Mouse (Mus musculus) limb, embryonic 11.5 days (tissue): ENCODE results near the gene Polr2m. TPM values are rescaled to one million over a fixed set of nuclear protein-coding genes. Genes with fewer than 3 reads are reported as not detected.
"Not testable (repeated sequence)": the region's sequence is repeated elsewhere in the genome, so short reads cannot be mapped to it uniquely, and the experiment has no call there.

Experiments used
- ATAC-seq: fragments of 200-750 bp; cut with Nextera tagmentation; 2 replicates; pipeline ENCODE4 v1.8.0; 2017; ENCODE audit warnings: low read depth; ENCODE audit not compliant: insufficient number of reproducible peaks, low FRiP score, low TSS enrichment
- DNase-seq: peaks from one replicate; pipeline ENCODE4 v3.0.0-alpha.2; 2015; ENCODE audit warnings: low spot score
- H3K27ac ChIP-seq: fragments of 300-500 bp; sonication (generic); replicated peaks from 2 replicates; pipeline ENCODE4 v1.5.1; 2014; ENCODE audit warnings: low read depth, mild to moderate bottlenecking, low read length
- H3K27me3 ChIP-seq: fragments of 300-500 bp; sonication (generic); 2 replicates; pipeline ENCODE4 v1.6.1; 2014; ENCODE audit warnings: mild to moderate bottlenecking, low read length, mixed read lengths; ENCODE audit not compliant: control insufficient read depth, insufficient read depth
- H3K36me3 ChIP-seq: fragments of 300-500 bp; sonication (generic); 2 replicates; pipeline ENCODE4 v1.6.1; 2014; ENCODE audit warnings: mild to moderate bottlenecking, low read length, moderate library complexity, mixed read lengths; ENCODE audit not compliant: control insufficient read depth, insufficient read depth
- H3K4me1 ChIP-seq: fragments of 300-500 bp; sonication (generic); 2 replicates; pipeline ENCODE4 v1.6.1; 2014; ENCODE audit warnings: low read length, mixed read lengths; ENCODE audit not compliant: control insufficient read depth, insufficient read depth
- H3K4me2 ChIP-seq: fragments of 300-500 bp; sonication (generic); 2 replicates; pipeline ENCODE4 v1.6.1; 2014; ENCODE audit warnings: low read depth, mild to moderate bottlenecking, moderate library complexity; ENCODE audit not compliant: severe bottlenecking
- H3K4me3 ChIP-seq: fragments of 300-500 bp; sonication (generic); 2 replicates; pipeline ENCODE4 v1.5.1; 2014; ENCODE audit warnings: low read depth, low read length
- H3K9ac ChIP-seq: fragments of 300-500 bp; sonication (generic); 2 replicates; pipeline ENCODE4 v1.6.1; 2014; ENCODE audit warnings: mild to moderate bottlenecking, low read length
- H3K9me3 ChIP-seq: fragments of 300-500 bp; sonication (generic); 2 replicates; pipeline ENCODE4 v1.6.1; 2016; ENCODE audit warnings: low read length; ENCODE audit not compliant: control insufficient read depth
- WGBS: fragments of 180-500 bp; shearing (Covaris S2); extraction: QIAGEN DNeasy Blood & Tissue Kit; methylation state at CpG from one replicate; pipeline ENCODE4 v1.1.7; 2014; 5-methylcytosine and 5-hydroxymethylcytosine counted together
- polyA plus RNA-seq: library from polyadenylated mRNA; unstranded; fragments of >200 nt; fragmentation: Nextera tagmentation; extraction: Ambion mirVana; gene quantifications from 2 replicates; pipeline ENCODE4 v1.2.1, GENCODE M21; 2014

The Polr2m gene
- polyA plus RNA-seq, 1 experiment from 2014 or later, result 533 TPM

DNA sequence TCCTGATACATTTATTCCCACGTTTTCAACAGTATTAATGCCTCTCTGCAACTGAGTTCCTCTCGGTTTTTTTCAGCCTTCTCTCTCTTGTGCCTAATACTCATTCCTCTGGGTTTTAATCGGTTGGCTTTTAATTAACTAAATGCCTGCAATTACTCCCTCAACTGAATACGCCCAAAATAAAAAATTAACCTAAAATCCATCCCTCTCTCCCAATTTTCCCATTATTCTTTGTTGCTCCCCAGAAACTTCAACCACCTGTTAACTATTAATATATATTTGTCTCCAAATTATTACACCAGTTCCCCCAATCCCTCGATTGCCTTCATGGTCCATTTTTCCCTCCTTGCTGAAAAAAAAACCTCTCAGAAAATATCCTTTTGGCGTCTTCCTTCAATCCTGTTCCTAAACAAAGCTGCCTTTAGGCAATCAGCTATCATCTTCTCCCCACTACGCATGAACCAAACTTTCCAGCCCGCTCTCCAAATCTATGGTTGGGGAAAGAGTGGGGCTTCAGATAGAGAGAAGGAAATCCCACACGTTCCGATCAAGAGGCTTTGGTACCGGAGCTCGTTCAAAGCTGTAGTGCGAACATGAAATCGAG lies 762 bp downstream of the Polr2m start:
- peaks cover 28% of the 10 kb centered on the region; the same call in 1 of the 2 replicates for H3K36me3 ChIP-seq
- no peaks in the 10 kb centered on the region for H3K27me3 ChIP-seq
- no peak for DNase-seq
- peak overlapping the region; percentile 89 for H3K27ac ChIP-seq
- H3K9ac ChIP-seq, result peak overlapping the region; percentile 100
- 2% methylated on average over 14 of the region's 14 CpGs for WGBS
- peak overlapping the region; percentile 97 for H3K4me3 ChIP-seq
- H3K4me2 ChIP-seq, result peak overlapping the region; percentile 66
- H3K4me1 ChIP-seq, result no peaks in the 10 kb centered on the region
- no peak for ATAC-seq
- no peaks in the 10 kb centered on the region for H3K9me3 ChIP-seq

DNA sequence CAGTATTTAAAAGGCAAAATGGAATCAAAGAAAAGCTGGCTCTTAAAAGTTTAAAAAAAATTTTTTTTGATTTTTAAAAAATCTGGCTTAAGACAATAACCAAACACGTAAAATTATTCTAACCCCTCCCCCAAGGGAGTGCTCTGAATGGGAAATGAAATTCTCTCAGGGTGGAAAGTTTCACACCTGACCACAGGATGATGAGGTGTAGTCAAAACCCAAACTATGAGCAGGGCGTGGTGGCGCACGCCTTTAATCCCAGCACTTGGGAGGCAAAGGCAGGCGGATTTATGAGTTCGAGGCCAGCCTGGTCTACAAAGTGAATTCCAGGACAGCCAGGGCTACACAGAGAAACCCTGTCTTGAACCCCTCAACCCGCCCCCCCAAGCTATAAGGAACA lies 1.9 kb downstream of the Polr2m start:
- peaks cover 39% of the 10 kb centered on the region for H3K36me3 ChIP-seq
- H3K9ac ChIP-seq, H3K27ac ChIP-seq, H3K4me1 ChIP-seq, ATAC-seq, DNase-seq, H3K9me3 ChIP-seq, H3K27me3 ChIP-seq: not testable (repeated sequence)
- peak overlapping the region; percentile 97; the same call in 1 of the 2 replicates for H3K4me3 ChIP-seq
- WGBS, result 81% methylated on average over 7 of the region's 7 CpGs
- H3K4me2 ChIP-seq, result peak overlapping the region; percentile 66

DNA sequence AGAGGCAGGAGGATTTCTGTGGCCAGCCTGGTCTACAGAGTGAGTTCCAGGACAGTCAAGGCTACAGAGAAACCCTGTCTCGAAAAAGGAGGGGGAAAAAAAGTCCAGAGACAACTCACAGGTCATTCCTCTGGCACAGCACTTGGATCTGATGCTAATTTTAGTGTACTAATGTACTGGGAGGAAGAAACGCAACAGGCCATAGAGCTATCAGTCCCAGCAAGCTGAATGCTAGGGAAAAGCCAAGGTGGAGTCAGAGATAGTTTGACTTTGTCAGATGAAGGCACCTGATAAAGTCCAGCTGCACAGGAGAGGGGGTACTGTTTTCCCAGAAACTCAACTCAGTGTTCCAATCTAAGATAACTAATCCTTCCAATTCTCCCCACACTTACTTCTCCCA lies 5.4 kb downstream of the Polr2m start:
- H3K36me3 ChIP-seq, result peaks cover 62% of the 10 kb centered on the region
- H3K4me1 ChIP-seq, result no peaks in the 10 kb centered on the region
- ATAC-seq (no peak), DNase-seq (no peak)
- no peak overlapping the region for H3K9ac ChIP-seq
- 96% methylated on average over 2 of the region's 2 CpGs for WGBS
- H3K9me3 ChIP-seq, result no peaks in the 10 kb centered on the region
- H3K27ac ChIP-seq, result no peak overlapping the region
- H3K4me3 ChIP-seq, result no peak overlapping the region
- H3K27me3 ChIP-seq, result no peaks in the 10 kb centered on the region
- no peak overlapping the region for H3K4me2 ChIP-seq

DNA sequence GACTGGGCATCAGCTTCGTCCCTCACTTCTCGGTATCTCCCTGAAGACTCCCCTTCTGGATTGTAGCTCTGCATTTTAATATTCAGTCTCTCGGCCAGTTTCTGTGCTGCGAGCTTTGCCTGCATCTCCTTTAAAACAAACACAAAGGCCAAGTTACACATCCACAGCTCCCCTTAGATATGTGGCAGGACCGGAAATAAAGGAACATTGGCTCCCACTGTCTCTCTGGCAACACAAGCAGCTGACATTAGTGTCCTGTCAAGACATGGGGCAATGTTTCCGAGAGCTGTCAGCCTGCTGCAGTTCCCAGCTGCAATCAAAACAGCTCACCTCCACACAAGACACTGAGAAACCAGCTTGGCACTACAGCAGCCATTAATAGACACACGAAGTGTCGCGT lies 6.3 kb downstream of the Polr2m start:
- no peak overlapping the region for H3K9ac ChIP-seq
- H3K27me3 ChIP-seq, result no peaks in the 10 kb centered on the region
- no peak overlapping the region for H3K4me3 ChIP-seq
- ATAC-seq (no peak), DNase-seq (no peak)
- 95% methylated on average over 9 of the region's 9 CpGs for WGBS
- H3K4me2 ChIP-seq, result no peak overlapping the region
- H3K4me1 ChIP-seq, result no peaks in the 10 kb centered on the region
- no peaks in the 10 kb centered on the region for H3K9me3 ChIP-seq
- H3K36me3 ChIP-seq, result peaks cover 65% of the 10 kb centered on the region
- no peak overlapping the region for H3K27ac ChIP-seq

DNA sequence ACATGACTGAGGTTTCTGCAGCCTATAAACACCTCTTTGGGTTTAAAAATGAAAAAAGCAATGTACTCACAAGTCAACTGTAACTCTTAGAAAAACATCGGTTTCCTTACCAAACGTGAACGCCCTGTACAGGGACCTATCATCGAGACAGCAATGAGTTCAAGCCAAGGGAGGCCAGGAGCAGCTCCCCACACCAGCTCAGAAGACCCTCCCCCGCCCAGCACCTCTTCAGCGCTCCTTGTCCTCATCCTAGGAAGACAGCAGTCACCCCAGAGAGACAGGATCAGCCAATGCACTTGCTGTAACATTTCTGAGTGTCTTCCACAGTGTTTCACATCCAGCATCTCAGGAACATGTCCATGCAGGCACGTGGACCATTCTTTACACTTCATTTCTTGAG lies 7.1 kb downstream of the Polr2m start:
- Histone ChIP-seq H3K4me3 (no peak overlapping the region), H3K36me3 (peaks cover 65% of the 10 kb centered on the region), H3K27me3 (no peaks in the 10 kb centered on the region), H3K4me1 (no peaks in the 10 kb centered on the region), H3K9ac (no peak overlapping the region), H3K9me3 (no peaks in the 10 kb centered on the region), H3K4me2 (no peak overlapping the region), H3K27ac (no peak overlapping the region)
- 95% methylated on average over 7 of the region's 7 CpGs for WGBS
- no peak for DNase-seq
- ATAC-seq, result no peak

DNA sequence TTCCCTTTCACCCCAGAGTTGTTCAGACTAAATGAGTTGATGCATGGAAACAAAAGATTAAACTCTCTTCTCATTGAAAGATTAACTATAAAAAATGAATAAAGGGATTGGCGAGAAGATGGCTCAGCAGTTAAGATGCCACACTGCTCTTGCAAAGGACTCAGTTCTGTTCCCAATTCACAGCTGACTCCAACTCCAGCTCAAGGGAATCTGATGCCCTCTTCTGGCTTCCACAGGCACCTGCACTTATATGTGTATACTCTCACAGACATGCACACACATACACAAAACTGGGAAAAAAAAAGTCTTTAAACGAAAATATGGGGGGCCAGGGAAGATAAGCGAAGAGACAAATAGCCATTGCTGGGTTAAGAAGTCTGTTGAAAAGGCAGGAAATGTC lies 9.1 kb downstream of the Polr2m start:
- ATAC-seq, result no peak
- H3K4me1 ChIP-seq, result no peaks in the 10 kb centered on the region
- WGBS, result 93% methylated on average over 3 of the region's 3 CpGs

DNA sequence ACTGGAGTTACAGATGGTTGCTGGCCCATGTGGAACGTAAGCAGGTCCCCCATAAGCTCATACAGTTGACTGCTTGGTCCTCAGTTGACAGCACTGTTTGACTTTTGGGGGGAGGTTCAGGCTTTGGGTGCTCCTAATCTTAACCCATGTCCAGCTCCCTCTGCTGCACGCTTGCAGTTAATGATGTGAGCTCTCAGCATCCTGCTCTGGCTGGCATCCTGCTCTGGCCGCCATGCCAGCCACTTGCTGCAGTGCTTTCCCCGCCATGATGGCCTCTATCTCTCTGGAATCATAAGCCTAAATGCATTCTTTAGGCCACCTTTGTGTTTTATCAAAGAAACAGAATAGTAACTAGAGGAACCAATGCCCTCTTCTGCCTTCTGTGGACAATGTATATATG lies 10.2 kb downstream of the Polr2m start:
- Histone ChIP-seq H3K4me1 (no peaks in the 10 kb centered on the region), H3K4me2 (no peak overlapping the region), H3K9ac (no peak overlapping the region), H3K27me3 (no peaks in the 10 kb centered on the region), H3K4me3 (no peak overlapping the region), H3K36me3 (peaks cover 42% of the 10 kb centered on the region), H3K9me3 (no peaks in the 10 kb centered on the region), H3K27ac (no peak overlapping the region)
- WGBS, result 91% methylated on average over 4 of the region's 4 CpGs
- DNase-seq (no peak), ATAC-seq (no peak)

More for the DNA sequence above, 9.1 kb downstream of the Polr2m start:
- no peak overlapping the region for H3K27ac ChIP-seq
- no peak overlapping the region for H3K9ac ChIP-seq
- H3K4me3 ChIP-seq, result no peak overlapping the region
- no peak overlapping the region for H3K4me2 ChIP-seq
- H3K27me3 ChIP-seq, result no peaks in the 10 kb centered on the region
- H3K9me3 ChIP-seq, result no peaks in the 10 kb centered on the region
- no peak for DNase-seq
- peaks cover 53% of the 10 kb centered on the region for H3K36me3 ChIP-seq

DNA sequence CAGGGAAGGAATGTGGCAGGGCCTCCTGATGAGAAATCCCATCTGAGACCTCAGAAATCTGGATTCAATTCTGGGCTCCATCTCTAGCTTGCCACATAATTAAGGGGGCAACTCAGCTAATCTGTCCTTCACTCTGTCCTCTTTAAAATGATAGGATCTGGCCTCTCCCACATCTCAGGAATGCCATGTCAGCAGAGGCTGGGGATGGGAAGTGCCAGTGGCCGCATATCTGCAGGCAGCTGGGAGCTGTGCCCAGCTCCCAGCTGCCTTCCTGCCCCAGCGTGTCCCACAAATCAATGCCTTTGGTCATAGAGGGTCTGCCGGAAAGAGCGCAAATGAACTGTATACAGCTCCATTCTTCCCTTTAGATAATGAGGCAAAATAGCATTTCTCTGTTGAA lies 18.3 kb downstream of the Polr2m start:
- DNase-seq (no peak), ATAC-seq (no peak)
- WGBS, result 74% methylated on average over 4 of the region's 4 CpGs
- H3K9ac ChIP-seq, result no peak overlapping the region; the same call in 1 of the 2 replicates
- H3K27ac ChIP-seq, result no peak overlapping the region
- no peaks in the 10 kb centered on the region for H3K27me3 ChIP-seq
- no peak overlapping the region for H3K4me3 ChIP-seq
- no peaks in the 10 kb centered on the region for H3K36me3 ChIP-seq
- H3K9me3 ChIP-seq, result no peaks in the 10 kb centered on the region
- 0 out of 2 replicates have a peak, but pooled peaks cover 3% of the 10 kb centered on the region for H3K4me1 ChIP-seq
- H3K4me2 ChIP-seq, result no peak overlapping the region

DNA sequence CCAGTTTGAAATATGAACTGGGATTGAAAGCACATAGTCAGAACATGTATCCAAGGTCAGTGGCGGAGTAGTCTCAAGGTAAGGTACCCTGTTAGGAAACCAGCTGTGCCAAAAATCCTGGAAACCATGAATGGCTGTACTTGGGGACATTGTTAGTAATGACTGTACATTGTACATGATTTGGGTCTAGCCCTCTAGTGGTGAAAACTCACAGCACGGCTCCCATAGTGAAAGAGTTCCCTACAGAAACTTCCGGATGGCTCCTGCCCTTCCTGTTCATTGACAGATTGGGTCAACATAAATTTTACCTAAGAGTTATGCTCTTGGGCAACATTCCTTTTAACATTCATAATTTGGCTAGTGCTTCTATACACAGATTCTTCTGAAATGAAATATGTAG lies 19.6 kb downstream of the Polr2m start:
- DNase-seq, result peak; percentile 58
- no peak for ATAC-seq
- Histone ChIP-seq H3K27me3 (no peaks in the 10 kb centered on the region), H3K4me1 (0 out of 2 replicates have a peak, but pooled peaks cover 3% of the 10 kb centered on the region), H3K27ac (no peak overlapping the region), H3K9me3 (no peaks in the 10 kb centered on the region), H3K4me2 (no peak overlapping the region), H3K36me3 (no peaks in the 10 kb centered on the region), H3K4me3 (no peak overlapping the region), H3K9ac (no peak overlapping the region)
- 89% methylated on average over 3 of the region's 3 CpGs for WGBS
